Mouse (Mus musculus): ENCODE results near the gene Ift88. TPM values are rescaled to one million over a fixed set of nuclear protein-coding genes. Genes with fewer than 3 reads are reported as not detected.
A peak's percentile ranks its signal among the peaks of the same experiment; 100 is the strongest.

Gene Ift88
- polyA plus RNA-seq (2012; fragmentation: generic; extraction: Trizol): 2.5 TPM
- long read RNA-seq, experiment 1, partial matches to known transcripts: 1 of 5 reads
- long read RNA-seq, experiment 1, other reads (novel, unspliced or antisense): 2 of 5 reads
- long read RNA-seq, experiment 2, transcript Ift88-201 (26 exons, 3,088 nt): major isoform, 49 of 63 reads
- long read RNA-seq, experiment 2, partial matches to known transcripts: 6 of 63 reads
- long read RNA-seq, experiment 2, other reads (novel, unspliced or antisense): 8 of 63 reads

GRCm38 (mm10) chr14:57423432-57424211 lies at the start of gene Ift88:
Gene Ift88 (plus strand): TSS chr14:57424062.
- no peaks in the 10 kb centered on the region for H3K36me3 ChIP-seq (ENCODE audit: control insufficient read depth, insufficient read depth)
- peak within 1 kb of the TSS; percentile 52 for H3K4me3 ChIP-seq (ENCODE audit: insufficient read depth, poor library complexity, severe bottlenecking)
- peaks cover 5% of the 10 kb centered on the region for H3K27me3 ChIP-seq (ENCODE audit: control insufficient read depth, insufficient read depth, insufficient read length)
- H3K79me2 ChIP-seq (ENCODE audit: control insufficient read depth, insufficient read depth): no peaks in the 10 kb centered on the region
- TF ChIP-seq FOSL1 (IDR thresholded peaks at IDR 0.05; ENCODE audit: insufficient read depth, low read length, poor library complexity, severe bottlenecking) (no peak), CTCF (IDR thresholded peaks at IDR 0.05; ENCODE audit: control insufficient read depth, insufficient read depth, insufficient read length) (no peak), MYOD1 (IDR thresholded peaks at IDR 0.05; ENCODE audit: control insufficient read depth, insufficient read length, low read depth) (no peak), USF1 (IDR thresholded peaks at IDR 0.05; ENCODE audit: low read depth) (peak; percentile 82), CEBPB (IDR thresholded peaks at IDR 0.05; ENCODE audit: low read depth) (no peak), MAX (IDR thresholded peaks at IDR 0.05) (peak; percentile 14), MYOG (IDR thresholded peaks at IDR 0.05; ENCODE audit: control insufficient read depth, extremely low read depth, insufficient read length) (no peak)
- H3ac ChIP-seq (ENCODE audit: control insufficient read depth, insufficient read length, low read depth): peak within 1 kb of the TSS; percentile 96
- H3K79me3 ChIP-seq (ENCODE audit: low read depth): peaks cover 1% of the 10 kb centered on the region

DNA sequence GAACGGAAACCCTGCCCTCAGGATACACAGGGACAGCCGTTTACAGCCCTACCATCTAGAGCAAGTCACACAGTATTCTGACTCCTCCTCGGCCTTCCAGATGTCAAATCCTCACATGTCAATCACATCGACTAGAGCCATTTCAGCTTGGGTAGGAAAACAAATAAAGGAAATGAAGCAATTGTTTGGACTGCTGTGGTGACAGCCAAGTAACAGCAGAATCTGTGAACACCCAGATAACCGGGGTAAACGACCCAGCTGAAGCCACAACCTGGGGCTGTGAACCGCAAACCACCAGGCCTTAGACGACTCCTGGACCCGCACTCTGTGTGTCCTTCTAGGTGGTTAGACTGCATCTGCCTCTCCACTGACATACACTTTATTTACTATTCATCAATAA lies 48.7 kb upstream of the Ift88 start:
- H3K79me2 ChIP-seq (ENCODE audit: control insufficient read depth, insufficient read depth): no peaks in the 10 kb centered on the region
- H3K36me3 ChIP-seq (ENCODE audit: control insufficient read depth, insufficient read depth): no peaks in the 10 kb centered on the region
- no peak for TF ChIP-seq MYOD1 (IDR thresholded peaks at IDR 0.05; ENCODE audit: control insufficient read depth, insufficient read length, low read depth)
- TF ChIP-seq CTCF (IDR thresholded peaks at IDR 0.05; ENCODE audit: control insufficient read depth, insufficient read depth, insufficient read length): no peak
- no peak for TF ChIP-seq CEBPB (IDR thresholded peaks at IDR 0.05; ENCODE audit: low read depth)
- TF ChIP-seq FOSL1 (IDR thresholded peaks at IDR 0.05; ENCODE audit: insufficient read depth, low read length, poor library complexity, severe bottlenecking): no peak
- TF ChIP-seq MYOG (IDR thresholded peaks at IDR 0.05; ENCODE audit: control insufficient read depth, extremely low read depth, insufficient read length): no peak
- no peak for TF ChIP-seq USF1 (IDR thresholded peaks at IDR 0.05; ENCODE audit: low read depth)
- TF ChIP-seq MAX (IDR thresholded peaks at IDR 0.05): no peak
- H3K27me3 ChIP-seq (ENCODE audit: control insufficient read depth, insufficient read depth, insufficient read length): peaks cover 3% of the 10 kb centered on the region
- no peak overlapping the region for H3ac ChIP-seq (ENCODE audit: control insufficient read depth, insufficient read length, low read depth)
- no peak overlapping the region for H3K4me3 ChIP-seq (ENCODE audit: insufficient read depth, poor library complexity, severe bottlenecking)
- no peaks in the 10 kb centered on the region for H3K79me3 ChIP-seq (ENCODE audit: low read depth)

GRCm38 (mm10) chr14:57376016-57376415 lies 47.8 kb upstream of the Ift88 start:
- H3K79me2 ChIP-seq (ENCODE audit: control insufficient read depth, insufficient read depth): no peaks in the 10 kb centered on the region
- H3ac ChIP-seq (ENCODE audit: control insufficient read depth, insufficient read length, low read depth): no peak overlapping the region
- H3K4me3 ChIP-seq (ENCODE audit: insufficient read depth, poor library complexity, severe bottlenecking): no peak overlapping the region
- TF ChIP-seq CEBPB (IDR thresholded peaks at IDR 0.05; ENCODE audit: low read depth) (no peak), MYOG (IDR thresholded peaks at IDR 0.05; ENCODE audit: control insufficient read depth, extremely low read depth, insufficient read length) (no peak), FOSL1 (IDR thresholded peaks at IDR 0.05; ENCODE audit: insufficient read depth, low read length, poor library complexity, severe bottlenecking) (no peak), USF1 (IDR thresholded peaks at IDR 0.05; ENCODE audit: low read depth) (no peak), MAX (IDR thresholded peaks at IDR 0.05) (no peak), CTCF (IDR thresholded peaks at IDR 0.05; ENCODE audit: control insufficient read depth, insufficient read depth, insufficient read length) (no peak), MYOD1 (IDR thresholded peaks at IDR 0.05; ENCODE audit: control insufficient read depth, insufficient read length, low read depth) (no peak)
- no peaks in the 10 kb centered on the region for H3K36me3 ChIP-seq (ENCODE audit: control insufficient read depth, insufficient read depth)
- H3K27me3 ChIP-seq (ENCODE audit: control insufficient read depth, insufficient read depth, insufficient read length): peaks cover 6% of the 10 kb centered on the region
- no peaks in the 10 kb centered on the region for H3K79me3 ChIP-seq (ENCODE audit: low read depth)

DNA sequence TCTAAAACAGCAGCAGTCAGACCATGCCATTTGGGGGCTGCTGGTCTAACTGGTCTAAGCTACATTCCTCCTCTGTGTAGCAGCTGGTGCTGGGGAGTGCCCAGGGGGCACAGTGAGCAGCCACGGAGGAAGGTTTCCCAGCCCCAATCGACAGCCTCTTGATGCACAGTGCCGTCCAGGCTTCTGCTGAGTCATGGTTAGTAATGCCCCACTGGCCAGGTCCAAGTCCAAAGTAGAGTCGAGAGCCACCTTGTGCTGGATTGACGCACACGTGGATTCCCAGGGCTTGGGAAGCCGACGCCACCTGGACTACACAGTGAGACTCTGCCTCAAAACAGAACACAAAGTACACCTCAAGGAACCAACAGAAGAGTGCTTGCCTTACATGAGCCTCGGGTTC lies 46.9 kb upstream of the Ift88 start:
- Histone ChIP-seq H3K27me3 (ENCODE audit: control insufficient read depth, insufficient read depth, insufficient read length) (peaks cover 14% of the 10 kb centered on the region), H3K36me3 (ENCODE audit: control insufficient read depth, insufficient read depth) (no peaks in the 10 kb centered on the region), H3K4me3 (ENCODE audit: insufficient read depth, poor library complexity, severe bottlenecking) (no peak overlapping the region), H3K79me2 (ENCODE audit: control insufficient read depth, insufficient read depth) (no peaks in the 10 kb centered on the region), H3K79me3 (ENCODE audit: low read depth) (no peaks in the 10 kb centered on the region), H3ac (ENCODE audit: control insufficient read depth, insufficient read length, low read depth) (no peak overlapping the region)
- no peak for TF ChIP-seq MAX (IDR thresholded peaks at IDR 0.05)

DNA sequence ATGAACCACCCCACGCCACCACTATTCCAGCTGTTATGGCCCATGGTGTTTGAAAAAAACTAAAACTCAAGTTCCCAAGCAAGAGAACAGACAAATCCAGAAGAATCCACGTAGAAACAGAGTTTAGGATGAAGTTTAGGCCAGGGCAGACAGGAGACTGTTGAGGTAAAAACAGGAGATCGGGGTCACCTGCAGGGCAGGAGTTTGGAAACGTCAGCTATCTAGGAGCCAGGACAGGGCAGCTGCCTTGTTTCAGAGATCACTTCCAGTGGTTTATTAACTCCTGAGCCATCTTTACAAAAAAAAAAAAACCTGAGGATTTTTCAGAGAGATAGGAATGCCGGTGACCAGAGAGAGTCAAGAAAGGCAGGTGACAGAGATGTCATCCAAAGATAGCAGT lies 46.3 kb upstream of the Ift88 start:
- H3K36me3 ChIP-seq (ENCODE audit: control insufficient read depth, insufficient read depth): no peaks in the 10 kb centered on the region
- no peak overlapping the region for H3K4me3 ChIP-seq (ENCODE audit: insufficient read depth, poor library complexity, severe bottlenecking)
- H3K79me3 ChIP-seq (ENCODE audit: low read depth): no peaks in the 10 kb centered on the region
- no peak overlapping the region for H3ac ChIP-seq (ENCODE audit: control insufficient read depth, insufficient read length, low read depth)
- TF ChIP-seq MYOD1 (IDR thresholded peaks at IDR 0.05; ENCODE audit: control insufficient read depth, insufficient read length, low read depth) (no peak), FOSL1 (IDR thresholded peaks at IDR 0.05; ENCODE audit: insufficient read depth, low read length, poor library complexity, severe bottlenecking) (no peak), MAX (IDR thresholded peaks at IDR 0.05) (no peak), MYOG (IDR thresholded peaks at IDR 0.05; ENCODE audit: control insufficient read depth, extremely low read depth, insufficient read length) (no peak), CTCF (IDR thresholded peaks at IDR 0.05; ENCODE audit: control insufficient read depth, insufficient read depth, insufficient read length) (no peak), USF1 (IDR thresholded peaks at IDR 0.05; ENCODE audit: low read depth) (no peak), CEBPB (IDR thresholded peaks at IDR 0.05; ENCODE audit: low read depth) (no peak)
- H3K27me3 ChIP-seq (ENCODE audit: control insufficient read depth, insufficient read depth, insufficient read length): peaks cover 19% of the 10 kb centered on the region
- no peaks in the 10 kb centered on the region for H3K79me2 ChIP-seq (ENCODE audit: control insufficient read depth, insufficient read depth)

Measured in C2C12 (cell line).